Mouse (Mus musculus): Measurements from ENCODE around the gene Map1lc3a. TPM values are rescaled to one million over a fixed set of nuclear protein-coding genes. Genes with fewer than 3 reads are reported as not detected.
A peak's percentile ranks its signal among the peaks of the same experiment; 100 is the strongest.

The Map1lc3a gene
- total RNA-seq, 2 experiments from 2014 or later, result 204 to 225 TPM

GRCm38 (mm10) chr2:155283793-155284192 is 7.7 kb downstream of the Map1lc3a start:
- DNase-seq (ENCODE audit: low spot score in 2 of 2), result peak in 1 of 2 experiments; percentile 72

GRCm38 (mm10) chr2:155284647-155285046 is 8.6 kb downstream of the Map1lc3a start:
- DNase-seq (ENCODE audit: low spot score in 2 of 2), result peak in 1 of 2 experiments; percentile 63

GRCm38 (mm10) chr2:155285744-155286143 is 9.6 kb downstream of the Map1lc3a start:
- DNase-seq (ENCODE audit: low spot score in 2 of 2), result no peak

- no peak for DNase-seq (ENCODE audit: low spot score in 2 of 2)
These were observed 11.6 kb downstream of the Map1lc3a start for GRCm38 (mm10) chr2:155287456-155288250.

GRCm38 (mm10) chr2:155290066-155290465 is 14.0 kb downstream of the Map1lc3a start:
- DNase-seq (ENCODE audit: low spot score in 2 of 2), result no peak

GRCm38 (mm10) chr2:155293382-155293781 is 17.3 kb downstream of the Map1lc3a start:
- DNase-seq (ENCODE audit: low spot score in 2 of 2), result no peak

- DNase-seq (ENCODE audit: low spot score in 2 of 2), result no peak
These were observed 17.8 kb downstream of the Map1lc3a start for GRCm38 (mm10) chr2:155293946-155294345.

GRCm38 (mm10) chr2:155295453-155295852 is 19.4 kb downstream of the Map1lc3a start:
- no peak for DNase-seq (ENCODE audit: low spot score in 2 of 2)

GRCm38 (mm10) chr2:155299563-155299962 is 23.5 kb downstream of the Map1lc3a start:
- DNase-seq (ENCODE audit: low spot score in 2 of 2), result no peak

GRCm38 (mm10) chr2:155308936-155309592 is 33.0 kb downstream of the Map1lc3a start:
- peak in 1 of 2 experiments; percentile 19 for DNase-seq (ENCODE audit: low spot score in 2 of 2)

- no peak for DNase-seq (ENCODE audit: low spot score in 2 of 2)
These were observed 37.6 kb downstream of the Map1lc3a start for GRCm38 (mm10) chr2:155313671-155314070.

GRCm38 (mm10) chr2:155318618-155319017 is 42.5 kb downstream of the Map1lc3a start:
- no peak for DNase-seq (ENCODE audit: low spot score in 2 of 2)

GRCm38 (mm10) chr2:155320596-155320995 is 44.5 kb downstream of the Map1lc3a start:
- DNase-seq (ENCODE audit: low spot score in 2 of 2), result no peak

- no peak for DNase-seq (ENCODE audit: low spot score in 2 of 2)
These were observed 49.9 kb downstream of the Map1lc3a start for GRCm38 (mm10) chr2:155326001-155326400.

Other genes with a start within 250 kb of the Map1lc3a start
- gene Ahcy, start 201.8 kb upstream of the Map1lc3a start, total RNA-seq (2021), result 10 to 100 TPM; 25.9 to 28.3 TPM
- 10 to 100 TPM; 36.0 to 39.2 TPM for gene Itch, start 142.8 kb upstream of the Map1lc3a start, total RNA-seq (2021)
- 100 to 1,000 TPM; 153 to 163 TPM for gene Dynlrb1, start 39.8 kb upstream of the Map1lc3a start, total RNA-seq (2021)
- gene Pigu, start 81.1 kb downstream of the Map1lc3a start, total RNA-seq (2021), result 10 to 100 TPM; 28.6 to 29.4 TPM
- 100 to 1,000 TPM; 159 to 202 TPM for gene Trp53inp2, start 104.8 kb downstream of the Map1lc3a start, total RNA-seq (2021)
- 10 to 100 TPM; 38.2 to 39.7 TPM for gene Ncoa6, start 197.6 kb downstream of the Map1lc3a start, total RNA-seq (2021)
- 10 to 100 TPM; 30.8 to 32.1 TPM for gene Acss2, start 241.7 kb downstream of the Map1lc3a start, total RNA-seq (2021)
- gene Ggt7, start 241.9 kb downstream of the Map1lc3a start, total RNA-seq (2021), result 1 to 10 TPM; 1.8 to 2.6 TPM